In genomic region chr7:139861411-139861810, GRCm38 (mm10) we compare ENCODE assay signal across 10 mouse cellular contexts. TPM values are rescaled to one million over a fixed set of nuclear protein-coding genes. Genes with fewer than 3 reads are reported as not detected.
DNase-seq lines count a peak whose midpoint lies in the region; ATAC-seq and TF ChIP-seq lines count a peak whose summit lies in the region.
"Had no signal": no experiment of that assay in that cellular context is flagged by ENCODE, and none has a peak within 500 bp of the region (broad histone marks: within the 10 kb centered on the region; RNA-seq: fewer than 3 reads in every experiment).

No protein-coding gene starts in this region.

- no peak overlapping the region for H3K27ac ChIP-seq in midbrain, embryonic 10.5 days (replicated peaks)
- no peak overlapping the region for H3K27ac ChIP-seq in midbrain, embryonic 16.5 days (ENCODE audit: low read length)
- no peak overlapping the region for H3K27ac ChIP-seq in embryonic facial prominence, embryonic 10.5 days (replicated peaks)
- no peak overlapping the region for H3K27ac ChIP-seq in hindbrain, embryonic 10.5 days
- no peak overlapping the region for H3K27ac ChIP-seq in midbrain, postnatal 0 days (ENCODE audit: low read depth, low read length)
- H3K27ac ChIP-seq: embryonic facial prominence, embryonic 15.5 days; neural tube, embryonic 13.5 days had no signal

- no peak for ATAC-seq in midbrain, embryonic 16.5 days
- no peak for ATAC-seq in midbrain, postnatal 0 days (ENCODE audit: low FRiP score)

- no peak overlapping the region for H3K9ac ChIP-seq in midbrain, embryonic 16.5 days (ENCODE audit: low read depth, low read length)
- H3K9ac ChIP-seq in midbrain, postnatal 0 days (replicated peaks; ENCODE audit: low read length, poor library complexity, severe bottlenecking) = no peak overlapping the region
- H3K9ac ChIP-seq: embryonic facial prominence, embryonic 15.5 days; neural tube, embryonic 13.5 days had no signal

- no peak overlapping the region for H3K4me3 ChIP-seq in midbrain, embryonic 10.5 days
- H3K4me3 ChIP-seq in midbrain, embryonic 16.5 days (ENCODE audit: low read depth, low read length) = no peak overlapping the region
- H3K4me3 ChIP-seq in embryonic facial prominence, embryonic 10.5 days = no peak overlapping the region
- H3K4me3 ChIP-seq in hindbrain, embryonic 10.5 days = no peak overlapping the region
- H3K4me3 ChIP-seq in midbrain, postnatal 0 days (ENCODE audit: low read depth, low read length) = no peak overlapping the region
- H3K4me3 ChIP-seq: embryonic facial prominence, embryonic 15.5 days; neural tube, embryonic 13.5 days had no signal

- no peaks in the 10 kb centered on the region for H3K36me3 ChIP-seq in midbrain, embryonic 10.5 days
- H3K36me3 ChIP-seq in midbrain, embryonic 16.5 days (ENCODE audit: control insufficient read depth, insufficient read depth, low read length) = no peaks in the 10 kb centered on the region
- no peaks in the 10 kb centered on the region for H3K36me3 ChIP-seq in embryonic facial prominence, embryonic 10.5 days (replicated peaks)
- H3K36me3 ChIP-seq in hindbrain, embryonic 10.5 days = no peaks in the 10 kb centered on the region
- 0 out of 2 replicates have a peak, but pooled peaks cover 14% of the 10 kb centered on the region for H3K36me3 ChIP-seq in midbrain, postnatal 0 days (ENCODE audit: insufficient read depth, low read length)
- H3K36me3 ChIP-seq: embryonic facial prominence, embryonic 15.5 days; neural tube, embryonic 13.5 days had no signal

- peak; percentile 92 for TF ChIP-seq CTCF in midbrain, postnatal 0 days (IDR thresholded peaks at IDR 0.05)

- no peak overlapping the region for H3K4me2 ChIP-seq in midbrain, embryonic 16.5 days (ENCODE audit: low read length)
- H3K4me2 ChIP-seq in midbrain, postnatal 0 days (ENCODE audit: low read depth, low read length, poor library complexity, severe bottlenecking) = no peak overlapping the region
- H3K4me2 ChIP-seq: embryonic facial prominence, embryonic 15.5 days; neural tube, embryonic 13.5 days had no signal

- H3K9me3 ChIP-seq in midbrain, embryonic 10.5 days (replicated peaks) = no peaks in the 10 kb centered on the region
- H3K9me3 ChIP-seq in midbrain, embryonic 16.5 days (replicated peaks; ENCODE audit: control insufficient read depth, low read length, poor library complexity, severe bottlenecking) = no peaks in the 10 kb centered on the region
- no peaks in the 10 kb centered on the region for H3K9me3 ChIP-seq in embryonic facial prominence, embryonic 10.5 days
- H3K9me3 ChIP-seq in hindbrain, embryonic 10.5 days = no peaks in the 10 kb centered on the region
- H3K9me3 ChIP-seq in midbrain, postnatal 0 days (ENCODE audit: low read length) = no peaks in the 10 kb centered on the region
- H3K9me3 ChIP-seq: embryonic facial prominence, embryonic 15.5 days; neural tube, embryonic 13.5 days had no signal

- peak; percentile 70 for DNase-seq in midbrain, embryonic 10.5 days (ENCODE audit: low spot score)
- peak; percentile 39 for DNase-seq in adrenal gland, adult 8-10 months
- peak; percentile 67 for DNase-seq in embryonic facial prominence, embryonic 10.5 days (ENCODE audit: low spot score)
- DNase-seq in hindbrain, embryonic 10.5 days (ENCODE audit: low spot score) = peak; percentile 72
- DNase-seq in left cerebral cortex, adult 18-20 months (ENCODE audit: low spot score in 2 of 2) = peak; percentile 79 to 83
- peak; percentile 72 for DNase-seq in midbrain, postnatal 0 days (ENCODE audit: low spot score)
- peak; percentile 25 for DNase-seq in yolk sac, embryonic 10.5 days (ENCODE audit: low spot score)

- 38% methylated on average over 3 of the region's 3 CpGs for WGBS in midbrain, embryonic 10.5 days
- WGBS in midbrain, embryonic 16.5 days = 25% methylated on average over 3 of the region's 3 CpGs
- WGBS in embryonic facial prominence, embryonic 10.5 days = 24% methylated on average over 3 of the region's 3 CpGs
- WGBS in hindbrain, embryonic 10.5 days = 34% methylated on average over 3 of the region's 3 CpGs
- 29% methylated on average over 3 of the region's 3 CpGs for WGBS in midbrain, postnatal 0 days

- H3K27me3 ChIP-seq in midbrain, embryonic 10.5 days (ENCODE audit: low read depth, poor library complexity, severe bottlenecking) = no peaks in the 10 kb centered on the region
- H3K27me3 ChIP-seq in midbrain, embryonic 16.5 days (ENCODE audit: control insufficient read depth, insufficient read depth, low read depth, low read length) = no peaks in the 10 kb centered on the region
- H3K27me3 ChIP-seq in embryonic facial prominence, embryonic 10.5 days (replicated peaks; ENCODE audit: low read depth, poor library complexity, severe bottlenecking) = no peaks in the 10 kb centered on the region
- no peaks in the 10 kb centered on the region for H3K27me3 ChIP-seq in hindbrain, embryonic 10.5 days (ENCODE audit: insufficient read depth, poor library complexity, severe bottlenecking)
- no peaks in the 10 kb centered on the region for H3K27me3 ChIP-seq in midbrain, postnatal 0 days (ENCODE audit: insufficient read depth, low read length)
- H3K27me3 ChIP-seq: embryonic facial prominence, embryonic 15.5 days; neural tube, embryonic 13.5 days had no signal

- H3K4me1 ChIP-seq in midbrain, embryonic 10.5 days = no peaks in the 10 kb centered on the region
- H3K4me1 ChIP-seq in midbrain, embryonic 16.5 days (ENCODE audit: control insufficient read depth, insufficient read depth, low read length) = no peaks in the 10 kb centered on the region
- no peaks in the 10 kb centered on the region for H3K4me1 ChIP-seq in embryonic facial prominence, embryonic 10.5 days
- no peaks in the 10 kb centered on the region for H3K4me1 ChIP-seq in hindbrain, embryonic 10.5 days (replicated peaks)
- H3K4me1 ChIP-seq in midbrain, postnatal 0 days (ENCODE audit: insufficient read depth, low read length) = no peaks in the 10 kb centered on the region
- H3K4me1 ChIP-seq: embryonic facial prominence, embryonic 15.5 days; neural tube, embryonic 13.5 days had no signal

RNA-seq across cellular contexts. Expression of gene Adgra1, which starts 27.4 kb away (rescaled TPM):
- 9.1 and 17.1 TPM in 2 replicates for polyA plus RNA-seq in midbrain, embryonic 10.5 days (2016; fragmentation: Nextera tagmentation; extraction: Ambion mirVana)
- polyA plus RNA-seq in midbrain, embryonic 16.5 days (2015; fragmentation: Nextera tagmentation; extraction: Ambion mirVana) = 31.5 and 34.1 TPM in 2 replicates
- total RNA-seq in adrenal gland, adult 8-10 months (2022) = 1 to 10 TPM; 4.1 to 5.7 (median 5.1) TPM
- polyA plus RNA-seq in embryonic facial prominence, embryonic 10.5 days (2016; fragmentation: Nextera tagmentation; extraction: Ambion mirVana) = 1.00 and 2.5 TPM in 2 replicates
- 8.2 and 19.2 TPM in 2 replicates for polyA plus RNA-seq in hindbrain, embryonic 10.5 days (2016; fragmentation: Nextera tagmentation; extraction: Ambion mirVana)
- 10 to 100 TPM; 57.0 to 71.9 TPM for total RNA-seq in left cerebral cortex, adult 18-20 months (2021)
- total RNA-seq in midbrain, postnatal 0 days (2014; rRNA removed) = 22.0 and 27.8 TPM in 2 replicates
- 47.6 and 55.3 TPM in 2 replicates for polyA plus RNA-seq in midbrain, postnatal 0 days (2015; fragmentation: Nextera tagmentation; extraction: Ambion mirVana)

RNA-seq across cellular contexts. Expression of gene Kndc1, which starts 33.1 kb away (rescaled TPM):
- 0.31 and 0.35 TPM in 2 replicates for polyA plus RNA-seq in midbrain, embryonic 10.5 days (2016; fragmentation: Nextera tagmentation; extraction: Ambion mirVana)
- 22.5 and 23.6 TPM in 2 replicates for polyA plus RNA-seq in midbrain, embryonic 16.5 days (2015; fragmentation: Nextera tagmentation; extraction: Ambion mirVana)
- total RNA-seq in adrenal gland, adult 8-10 months (2022) = 1 to 10 TPM in 3 of 4 experiments, under 1 TPM in 1; 0.93 to 3.0 (median 2.4) TPM
- 0.11 and 0.40 TPM in 2 replicates for polyA plus RNA-seq in embryonic facial prominence, embryonic 10.5 days (2016; fragmentation: Nextera tagmentation; extraction: Ambion mirVana)
- polyA plus RNA-seq in hindbrain, embryonic 10.5 days (2016; fragmentation: Nextera tagmentation; extraction: Ambion mirVana) = 0.58 and 1.0 TPM in 2 replicates
- total RNA-seq in left cerebral cortex, adult 18-20 months (2021) = 10 to 100 TPM; 67.7 to 74.7 TPM
- total RNA-seq in midbrain, postnatal 0 days (2014; rRNA removed) = 71.5 and 80.6 TPM in 2 replicates
- 20.2 and 22.4 TPM in 2 replicates for polyA plus RNA-seq in midbrain, postnatal 0 days (2015; fragmentation: Nextera tagmentation; extraction: Ambion mirVana)

Comparison
In these comparisons a context has a peak if more than half of its experiments do, and no peak if none do; other contexts are left out.
1. RNA of gene Kndc1, which starts 33.1 kb away (polyA plus RNA-seq): 22.5 to 23.6 TPM in midbrain, embryonic 16.5 days and 20.2 to 22.4 TPM in midbrain, postnatal 0 days; 0.58 to 1.0 TPM in hindbrain, embryonic 10.5 days, 0.31 to 0.35 TPM in midbrain, embryonic 10.5 days and 0.11 to 0.40 TPM in embryonic facial prominence, embryonic 10.5 days; every median in the first group is over 10 times any median in the second.
2. DNase-seq: peak in every context shown above with its lines; median percentile 81 in left cerebral cortex, adult 18-20 months; 72 in hindbrain, embryonic 10.5 days; 72 in midbrain, postnatal 0 days; 70 in midbrain, embryonic 10.5 days; 67 in embryonic facial prominence, embryonic 10.5 days; 39 in adrenal gland, adult 8-10 months; 25 in yolk sac, embryonic 10.5 days.